Mouse (Mus musculus) stomach, embryonic 14.5 days (tissue): ENCODE data around the gene Mthfd1l. TPM values are rescaled to one million over a fixed set of nuclear protein-coding genes. Genes with fewer than 3 reads are reported as not detected.
A peak's percentile ranks its signal among the peaks of the same experiment; 100 is the strongest.

Experiments
- ATAC-seq: fragments of 200-750 bp; cut with Nextera tagmentation; 2 replicates; pipeline ENCODE4 v1.8.0; 2017; ENCODE audit warnings: low read depth, moderate TSS enrichment; ENCODE audit not compliant: insufficient number of reproducible peaks, insufficient read depth, low FRiP score
- H3K27ac ChIP-seq: fragments of 300-500 bp; sonication (generic); 2 replicates; pipeline ENCODE4 v1.5.1; 2014; ENCODE audit warnings: mild to moderate bottlenecking, low read length, moderate library complexity, mixed read lengths
- H3K27me3 ChIP-seq: fragments of 300-500 bp; sonication (generic); 2 replicates; pipeline ENCODE4 v1.6.1; 2014; ENCODE audit warnings: low read length, control low read depth, mixed read lengths; ENCODE audit not compliant: control insufficient read depth, insufficient read depth
- H3K36me3 ChIP-seq: fragments of 300-500 bp; sonication (generic); 2 replicates; pipeline ENCODE4 v1.6.1; 2014; ENCODE audit warnings: mild to moderate bottlenecking, control low read depth, low read length, moderate library complexity, mixed read lengths; ENCODE audit not compliant: control insufficient read depth, insufficient read depth
- H3K4me1 ChIP-seq: fragments of 300-500 bp; sonication (generic); 2 replicates; pipeline ENCODE4 v1.6.1; 2014; ENCODE audit warnings: low read length, control low read depth, mixed read lengths; ENCODE audit not compliant: control insufficient read depth, insufficient read depth
- H3K4me2 ChIP-seq: fragments of 300-500 bp; sonication (generic); replicated peaks from 2 replicates; pipeline ENCODE4 v1.6.1; 2014; ENCODE audit warnings: low read depth, low read length, control low read depth
- H3K4me3 ChIP-seq: fragments of 300-500 bp; sonication (generic); 2 replicates; pipeline ENCODE4 v1.5.1; 2014; ENCODE audit warnings: low read depth, low read length, control low read depth
- H3K9ac ChIP-seq: fragments of 300-500 bp; sonication (generic); replicated peaks from 2 replicates; pipeline ENCODE4 v1.6.1; 2014; ENCODE audit warnings: low read depth, mild to moderate bottlenecking, control low read depth, low read length, moderate library complexity, mixed read lengths
- H3K9me3 ChIP-seq: fragments of 300-500 bp; sonication (generic); 2 replicates; pipeline ENCODE4 v1.6.1; 2016; ENCODE audit warnings: low read depth, low read length, control low read depth; ENCODE audit not compliant: control insufficient read depth
- WGBS: fragments of 180-500 bp; shearing (Covaris S2); extraction: QIAGEN DNeasy Blood & Tissue Kit; methylation state at CpG from one replicate; pipeline ENCODE4 v1.1.7; 2014; 5-methylcytosine and 5-hydroxymethylcytosine counted together
- polyA plus RNA-seq: library from polyadenylated mRNA; unstranded; fragments of >200 nt; fragmentation: Nextera tagmentation; extraction: Ambion mirVana; gene quantifications from 2 replicates; pipeline ENCODE4 v1.2.1, GENCODE M21; 2014

Mthfd1l gene
- polyA plus RNA-seq, 1 experiment from 2014 or later = 16.3 TPM

DNA sequence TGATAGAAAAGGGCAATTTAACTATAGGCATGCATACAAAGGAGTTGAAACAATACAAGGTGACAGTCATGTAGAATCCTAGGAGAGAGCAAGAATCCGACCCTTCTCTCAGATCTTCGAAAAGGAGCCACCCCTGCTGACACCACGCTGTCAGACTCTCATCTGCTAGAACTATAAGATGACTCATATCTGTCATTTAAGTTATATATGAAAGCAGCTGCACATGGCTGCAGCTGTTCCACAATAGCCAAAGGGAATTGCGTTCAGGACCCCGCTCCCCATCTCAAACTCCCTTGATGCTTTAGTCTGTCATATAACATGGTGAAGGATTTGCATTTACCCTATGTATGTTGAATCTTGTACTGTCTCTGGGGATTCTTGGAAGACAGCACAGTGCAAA, 201.3 kb downstream of the Mthfd1l start:
- no peak for ATAC-seq
- no peaks in the 10 kb centered on the region for H3K9me3 ChIP-seq
- no peaks in the 10 kb centered on the region for H3K27me3 ChIP-seq
- H3K9ac ChIP-seq = no peak overlapping the region
- H3K4me1 ChIP-seq = peaks cover 14% of the 10 kb centered on the region
- H3K36me3 ChIP-seq = no peaks in the 10 kb centered on the region
- WGBS = 66% methylated on average over 5 of the region's 5 CpGs
- no peak overlapping the region for H3K4me2 ChIP-seq
- H3K27ac ChIP-seq = no peak overlapping the region
- H3K4me3 ChIP-seq = no peak overlapping the region

DNA sequence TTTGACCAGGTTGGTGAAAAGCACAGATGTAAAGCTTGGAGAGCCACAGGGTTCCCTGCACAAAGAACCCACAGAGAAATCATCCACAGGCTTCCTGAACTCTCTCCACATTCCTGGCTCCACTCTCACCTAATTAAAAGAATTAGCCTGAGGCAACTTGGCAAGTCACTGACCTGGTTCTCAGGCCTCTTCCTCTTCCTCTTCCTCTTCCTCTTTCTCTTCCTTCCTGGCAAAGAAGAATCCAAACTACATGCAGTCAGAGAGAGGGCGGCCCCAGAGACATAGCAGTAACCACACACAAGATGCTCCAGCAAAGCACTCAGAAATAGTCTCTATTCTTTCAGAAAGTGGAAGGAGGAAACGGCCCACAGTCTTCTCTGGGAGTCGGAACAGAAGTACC, 201.8 kb downstream of the Mthfd1l start:
- peaks cover 17% of the 10 kb centered on the region for H3K4me1 ChIP-seq
- 79% methylated on average over 3 of the region's 3 CpGs for WGBS
- ATAC-seq = no peak
- no peak overlapping the region for H3K9ac ChIP-seq
- H3K27ac ChIP-seq = no peak overlapping the region
- no peaks in the 10 kb centered on the region for H3K9me3 ChIP-seq
- no peak overlapping the region for H3K4me2 ChIP-seq
- no peaks in the 10 kb centered on the region for H3K27me3 ChIP-seq
- no peak overlapping the region for H3K4me3 ChIP-seq
- H3K36me3 ChIP-seq = no peaks in the 10 kb centered on the region

DNA sequence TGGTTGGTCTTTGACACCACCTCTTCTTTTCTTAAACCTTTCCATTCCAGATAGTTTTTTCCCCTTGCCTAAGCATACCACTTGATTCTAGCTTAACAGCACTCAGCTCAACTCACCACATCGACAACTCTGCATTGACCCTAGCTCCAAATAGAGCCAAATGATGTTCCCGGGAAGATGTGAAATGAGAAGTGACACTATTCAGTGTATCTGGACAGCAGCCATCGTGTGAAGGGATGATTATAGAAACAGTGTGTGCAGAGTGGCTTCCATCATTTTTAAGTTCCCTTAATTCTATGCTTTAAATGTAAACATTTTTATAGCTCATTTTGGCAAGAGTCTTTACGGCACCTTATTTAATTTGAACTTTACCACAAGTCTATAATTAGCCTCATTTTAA, 204.4 kb downstream of the Mthfd1l start:
- Histone ChIP-seq H3K27ac (peak overlapping the region; percentile 81; the same call in 1 of the 2 replicates), H3K9me3 (no peaks in the 10 kb centered on the region), H3K27me3 (no peaks in the 10 kb centered on the region), H3K4me3 (no peak overlapping the region), H3K4me2 (no peak overlapping the region), H3K36me3 (no peaks in the 10 kb centered on the region), H3K9ac (no peak overlapping the region), H3K4me1 (peaks cover 17% of the 10 kb centered on the region)
- 47% methylated on average over 4 of the region's 4 CpGs for WGBS
- no peak; the same call in 1 of the 2 replicates for ATAC-seq

DNA sequence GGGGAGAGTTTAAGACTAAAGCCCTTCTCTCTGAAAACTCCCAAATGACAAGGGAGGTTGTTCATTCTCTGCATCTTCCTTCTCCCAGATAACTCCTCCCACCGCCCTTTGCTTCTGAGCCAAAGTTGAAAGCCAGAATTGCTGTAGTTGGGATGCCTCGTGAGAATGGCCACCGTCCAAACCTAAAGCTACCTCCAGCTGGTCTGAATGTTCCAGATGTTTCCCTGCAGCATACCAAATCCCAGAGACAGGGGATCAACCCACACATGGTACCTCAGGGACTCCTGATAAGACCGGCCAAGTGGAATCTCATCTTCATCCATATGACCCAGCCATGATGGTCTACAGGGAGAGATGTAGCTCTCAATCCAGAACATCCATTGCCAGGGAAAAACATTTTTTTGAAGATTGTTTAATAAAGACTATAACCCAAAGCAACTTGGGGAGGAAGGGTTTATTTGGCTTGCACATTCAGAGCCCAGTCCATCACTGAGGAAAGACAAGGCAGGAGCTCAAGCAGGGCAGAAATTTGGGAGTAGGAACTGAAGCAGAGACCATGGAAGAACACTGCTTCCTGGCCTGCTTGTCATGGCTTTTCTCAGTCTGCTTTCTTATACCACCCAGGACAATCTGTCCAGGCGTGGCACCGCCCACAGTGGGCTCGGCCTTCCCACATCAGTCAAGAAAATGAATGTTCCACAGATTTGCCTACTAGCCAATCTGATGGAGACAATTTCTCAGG, 206.3 kb downstream of the Mthfd1l start:
- Histone ChIP-seq H3K4me3 (no peak overlapping the region), H3K27me3 (no peaks in the 10 kb centered on the region), H3K4me1 (peaks cover 14% of the 10 kb centered on the region), H3K36me3 (no peaks in the 10 kb centered on the region), H3K4me2 (no peak overlapping the region), H3K9me3 (no peaks in the 10 kb centered on the region), H3K27ac (peak overlapping the region; percentile 81; the same call in 1 of the 2 replicates), H3K9ac (no peak overlapping the region)
- no peak for ATAC-seq
- 77% methylated on average over 7 of the region's 7 CpGs for WGBS

DNA sequence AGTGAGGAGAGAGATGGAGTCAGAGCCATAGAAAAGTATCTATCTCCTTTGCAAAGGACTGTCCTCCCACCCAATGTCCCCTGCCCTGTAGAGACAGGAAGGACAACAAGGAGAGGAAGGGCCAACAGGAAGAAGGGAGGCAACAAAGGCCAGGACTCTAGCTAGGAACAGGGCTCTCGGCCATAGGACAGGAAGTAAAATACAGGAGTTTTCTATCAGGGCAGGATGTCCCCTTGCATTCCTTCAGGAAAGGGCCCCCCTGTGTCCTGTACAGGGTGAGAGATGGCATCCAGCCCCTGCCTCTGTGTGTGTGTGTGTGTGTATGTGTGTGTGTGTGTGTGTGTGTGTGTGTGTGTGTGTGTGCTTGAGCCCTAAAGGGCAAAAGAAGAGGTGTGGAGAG, 209.0 kb downstream of the Mthfd1l start:
- H3K9me3 ChIP-seq = no peaks in the 10 kb centered on the region
- no peak overlapping the region for H3K4me3 ChIP-seq
- no peaks in the 10 kb centered on the region for H3K36me3 ChIP-seq
- H3K4me1 ChIP-seq = peaks cover 14% of the 10 kb centered on the region
- no peak for ATAC-seq
- no peak overlapping the region for H3K27ac ChIP-seq
- H3K4me2 ChIP-seq = no peak overlapping the region
- WGBS = 50% methylated on average over 1 of the region's 1 CpGs
- no peak overlapping the region for H3K9ac ChIP-seq
- H3K27me3 ChIP-seq = no peaks in the 10 kb centered on the region

DNA sequence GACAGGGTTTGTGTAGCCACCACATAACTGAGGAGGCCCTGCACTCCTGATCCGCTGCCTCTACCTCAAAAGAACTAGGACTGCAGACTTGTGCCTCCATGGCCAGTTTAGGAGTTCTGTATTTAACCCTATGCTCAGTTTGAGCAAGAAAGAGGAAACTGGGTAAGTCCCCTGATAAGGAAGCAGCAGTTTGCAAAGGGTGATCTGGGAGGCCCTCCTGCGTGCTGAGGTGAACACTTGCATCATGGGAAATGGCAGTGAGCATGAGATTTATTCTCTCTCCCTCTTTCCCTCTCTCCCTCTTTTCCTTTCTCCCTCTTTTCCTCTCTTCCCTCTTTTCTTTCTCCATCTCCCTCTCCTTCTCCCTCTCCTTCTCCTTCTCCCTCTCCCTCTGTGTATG, 209.5 kb downstream of the Mthfd1l start:
- 79% methylated on average over 2 of the region's 2 CpGs for WGBS
- Histone ChIP-seq H3K9ac (no peak overlapping the region), H3K27ac (no peak overlapping the region), H3K27me3 (no peaks in the 10 kb centered on the region), H3K4me1 (peaks cover 14% of the 10 kb centered on the region), H3K36me3 (no peaks in the 10 kb centered on the region), H3K4me3 (no peak overlapping the region), H3K4me2 (no peak overlapping the region), H3K9me3 (no peaks in the 10 kb centered on the region)
- ATAC-seq = no peak

DNA sequence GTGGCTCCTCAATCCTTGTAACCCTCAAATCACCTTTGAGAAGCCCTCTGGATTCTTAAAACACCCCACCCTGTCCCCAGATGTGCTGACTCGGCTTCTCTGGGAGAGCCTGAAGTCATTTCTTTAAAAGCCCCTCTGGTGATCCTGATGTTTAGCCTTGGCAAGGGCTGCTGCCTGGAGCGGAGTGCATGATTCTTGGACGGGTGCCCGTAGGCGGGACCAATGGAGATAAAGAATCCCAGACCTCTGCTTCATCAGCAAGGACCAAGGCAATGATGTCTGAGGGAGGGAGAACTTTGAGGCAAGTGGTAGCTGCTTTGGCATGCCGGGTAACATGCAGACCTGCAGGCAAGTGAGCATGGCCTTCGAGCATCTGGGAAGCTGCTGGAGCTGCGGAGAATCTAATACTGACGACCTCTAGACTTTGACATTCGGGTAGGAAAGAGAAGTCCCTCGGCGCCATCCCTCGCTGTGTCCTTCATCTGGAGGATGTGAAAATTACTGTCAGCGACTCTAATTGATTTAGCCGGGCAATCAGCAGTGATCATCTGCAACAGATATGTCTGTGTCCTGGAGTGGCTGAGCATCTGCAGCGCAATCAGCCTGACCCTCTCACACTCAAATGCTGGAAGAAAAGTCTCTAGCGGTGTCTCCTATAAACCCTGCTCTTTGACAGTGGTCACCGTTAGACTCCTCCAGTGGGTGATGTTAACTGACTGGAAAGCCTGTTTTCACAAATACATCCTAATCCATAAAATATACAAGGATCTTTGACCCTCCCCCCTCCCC, 215.9 kb downstream of the Mthfd1l start:
- peak; percentile 74; the same call in 1 of the 2 replicates for ATAC-seq
- Histone ChIP-seq H3K4me3 (no peak overlapping the region), H3K27me3 (no peaks in the 10 kb centered on the region), H3K4me1 (0 out of 2 replicates have a peak, but pooled peaks cover 8% of the 10 kb centered on the region), H3K9ac (no peak overlapping the region), H3K4me2 (no peak overlapping the region), H3K9me3 (no peaks in the 10 kb centered on the region), H3K27ac (peak overlapping the region; percentile 61; the same call in 1 of the 2 replicates), H3K36me3 (no peaks in the 10 kb centered on the region)
- WGBS = 62% methylated on average over 18 of the region's 18 CpGs

DNA sequence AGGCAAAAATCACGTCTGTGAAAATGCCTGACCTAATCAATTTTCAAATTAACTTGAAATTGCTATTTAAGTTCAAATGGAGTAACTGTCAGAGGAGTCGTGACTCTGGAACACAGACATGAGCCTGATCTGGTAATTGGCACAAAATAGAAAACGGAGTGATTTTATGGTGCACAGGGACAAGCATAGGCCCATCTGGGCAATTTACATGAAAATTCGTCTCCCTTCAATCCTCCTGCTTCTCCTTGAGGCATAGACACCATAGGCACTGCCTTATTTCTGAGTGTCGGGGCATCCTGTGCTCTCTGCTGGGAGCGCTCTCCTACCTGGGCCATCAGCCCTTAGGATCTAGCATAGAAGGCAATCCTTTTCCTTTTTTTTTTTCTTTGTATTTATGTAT, 216.5 kb downstream of the Mthfd1l start:
- H3K27me3 ChIP-seq = no peaks in the 10 kb centered on the region
- peak overlapping the region; percentile 1; the same call in 1 of the 2 replicates for H3K27ac ChIP-seq
- H3K9ac ChIP-seq = no peak overlapping the region
- ATAC-seq = no peak
- no peak overlapping the region for H3K4me2 ChIP-seq
- H3K4me3 ChIP-seq = no peak overlapping the region
- 0 out of 2 replicates have a peak, but pooled peaks cover 8% of the 10 kb centered on the region for H3K4me1 ChIP-seq
- no peaks in the 10 kb centered on the region for H3K36me3 ChIP-seq
- H3K9me3 ChIP-seq = no peaks in the 10 kb centered on the region
- WGBS = 77% methylated on average over 6 of the region's 6 CpGs
